Mouse (Mus musculus): ENCODE measurements around the gene Gm17657.
"Not testable (repeated sequence)": the region's sequence is repeated elsewhere in the genome, so short reads cannot be mapped to it uniquely, and the experiment has no call there.

Gene Gm17657

GRCm38 (mm10) chr17:29502005-29502668, 47.3 kb downstream of the Gm17657 start:
- intact Hi-C loops (cut with DNase I), result loop anchor here (5.0 kb wide), 1 partner anchor 325 kb away; no protein-coding TSS in a partner anchor

- intact Hi-C loops (cut with DNase I), result loop anchor here (5.0 kb wide), 1 partner anchor 324 kb away; no protein-coding TSS in a partner anchor
Measured at GRCm38 (mm10) chr17:29500802-29501469, 48.5 kb downstream of the Gm17657 start.

- intact Hi-C loops (cut with DNase I), result loop anchor here (5.0 kb wide), 1 partner anchor 323 kb away; no protein-coding TSS in a partner anchor
Measured at GRCm38 (mm10) chr17:29500243-29500740, 49.1 kb downstream of the Gm17657 start.

GRCm38 (mm10) chr17:29499511-29499910, 49.9 kb downstream of the Gm17657 start:
- intact Hi-C loops (cut with DNase I), result no loop called here

- intact Hi-C loops (cut with DNase I), result not testable (repeated sequence)
Measured at GRCm38 (mm10) chr17:29498952-29499351, 50.5 kb downstream of the Gm17657 start.

- intact Hi-C loops (cut with DNase I), result no loop called here
Measured at GRCm38 (mm10) chr17:29498028-29498427, 51.4 kb downstream of the Gm17657 start.

- intact Hi-C loops (cut with DNase I), result not testable (repeated sequence)
Measured at GRCm38 (mm10) chr17:29497481-29497880, 52.0 kb downstream of the Gm17657 start.

GRCm38 (mm10) chr17:29497071-29497354, 52.4 kb downstream of the Gm17657 start:
- intact Hi-C loops (cut with DNase I), result no loop called here

- intact Hi-C loops (cut with DNase I), result no loop called here
Measured at GRCm38 (mm10) chr17:29496211-29497070, 53.0 kb downstream of the Gm17657 start.

- intact Hi-C loops (cut with DNase I), result loop anchor here (5.0 kb wide), 2 partner anchors 37 to 112 kb away; no protein-coding TSS in a partner anchor
Measured at GRCm38 (mm10) chr17:29494732-29495076, 54.7 kb downstream of the Gm17657 start.

- intact Hi-C loops (cut with DNase I), result loop anchor here (5.0 kb wide), 2 partner anchors 37 to 112 kb away; no protein-coding TSS in a partner anchor
Measured at GRCm38 (mm10) chr17:29494062-29494731, 55.2 kb downstream of the Gm17657 start.

GRCm38 (mm10) chr17:29493461-29493980, 55.9 kb downstream of the Gm17657 start:
- intact Hi-C loops (cut with DNase I), result loop anchor here (5.0 kb wide), 2 partner anchors 36 to 111 kb away; no protein-coding TSS in a partner anchor

- intact Hi-C loops (cut with DNase I), result loop anchor here (1.0 to 5.0 kb wide), 3 partner anchors 35 to 110 kb away; no protein-coding TSS in a partner anchor
Measured at GRCm38 (mm10) chr17:29492269-29493191, 56.9 kb downstream of the Gm17657 start.

GRCm38 (mm10) chr17:29491591-29492268, 57.7 kb downstream of the Gm17657 start:
- intact Hi-C loops (cut with DNase I), result loop anchor here (1.0 to 5.0 kb wide), 4 partner anchors 34 to 109 kb away; no protein-coding TSS in a partner anchor

- intact Hi-C loops (cut with DNase I), result loop anchor here (2.0 to 5.0 kb wide), 3 partner anchors 34 to 109 kb away; no protein-coding TSS in a partner anchor
Measured at GRCm38 (mm10) chr17:29490713-29491581, 58.5 kb downstream of the Gm17657 start, which contains the start of gene Pim1. TSS of gene Pim1 (plus strand) at chr17:29490753.

GRCm38 (mm10) chr17:29489971-29490712, 59.3 kb downstream of the Gm17657 start:
- intact Hi-C loops (cut with DNase I), result loop anchor here (2.0 to 5.0 kb wide), 3 partner anchors 33 to 108 kb away; no protein-coding TSS in a partner anchor
